Mouse (Mus musculus) layer of hippocampus, adult 9-10 months (tissue): ENCODE measurements at regions not wholly inside any gene's neighbourhood (a gene's known extent, or its start where the extent isn't known, plus 50 kb on each side); places are given as distances from the start of the nearest gene placed in this dataset.
A peak's percentile ranks its signal among the peaks of the same experiment; 100 is the strongest.

Experiments
- DNase-seq: peaks from one replicate; pipeline ENCODE4 v3.0.0; 2022; ENCODE audit warnings: low spot score

GRCm38 (mm10) chr4:71226653-71227052 lies 531.1 kb downstream of the Gm11232 start:
- DNase-seq = no peak

GRCm38 (mm10) chr4:71218060-71218459 lies 539.7 kb downstream of the Gm11232 start:
- DNase-seq = no peak

- DNase-seq = no peak
Observed at GRCm38 (mm10) chr4:71187801-71188200, 570.0 kb downstream of the Gm11232 start.

- no peak for DNase-seq
Observed at GRCm38 (mm10) chr4:71177661-71178060, 580.1 kb downstream of the Gm11232 start.

GRCm38 (mm10) chr4:71165802-71166201 lies 592.0 kb downstream of the Gm11232 start:
- no peak for DNase-seq

- no peak for DNase-seq
Observed at GRCm38 (mm10) chr4:71131670-71132317, 597.0 kb upstream of the Megf9 start.

- peak; percentile 25 for DNase-seq
Observed at GRCm38 (mm10) chr4:71130946-71131669, 596.3 kb upstream of the Megf9 start.

GRCm38 (mm10) chr4:71129306-71129705 lies 594.5 kb upstream of the Megf9 start:
- no peak for DNase-seq
